Mouse (Mus musculus): ENCODE data around the gene Efemp2.

- no peak for TF ChIP-seq TAL1 (IDR thresholded peaks at IDR 0.05; ENCODE audit: low read length)
- TF ChIP-seq TCF12 (IDR thresholded peaks at IDR 0.05; ENCODE audit: low read depth, low read length), result no peak
- TF ChIP-seq E2F4 (IDR thresholded peaks at IDR 0.05; ENCODE audit: borderline replicate concordance, low read depth, low read length), result no peak
- no peak for TF ChIP-seq ETS1 (IDR thresholded peaks at IDR 0.05; ENCODE audit: low read depth, low read length)
- no peak for TF ChIP-seq GATA1 (IDR thresholded peaks at IDR 0.05; ENCODE audit: low read depth, low read length)
- no peak for TF ChIP-seq POLR2A (IDR thresholded peaks at IDR 0.05; ENCODE audit: control insufficient read depth in 1 of 2, insufficient read depth in 1 of 2, low read depth in 1 of 2, low read length in 2 of 2, poor library complexity in 1 of 2)
Measured at GRCm38 (mm10) chr19:5475069-5475714, 1.4 kb downstream of the Efemp2 start.
